Mouse (Mus musculus) MEL (cell line): ENCODE data around the gene Fev.

Experiments used
- CTCF ChIP-seq, 3 experiments: IDR thresholded peaks in 2 of 3; conservative IDR thresholded peaks in 1 of 3; 2 replicates each; pipeline ENCODE4 v1.5.1; 2011 to 2012; ENCODE audit warnings: low read length in 3 of 3, low read depth in 2 of 3, mild to moderate bottlenecking in 2 of 3, improper control_type of control experiment in 1 of 3, inconsistent platforms in 1 of 3, mixed read lengths in 1 of 3, moderate library complexity in 1 of 3; ENCODE audit not compliant: control insufficient read depth in 1 of 3, insufficient read depth in 1 of 3, poor library complexity in 1 of 3, severe bottlenecking in 1 of 3
- EP300 ChIP-seq, 2 experiments: IDR thresholded peaks; 2 replicates each; pipeline ENCODE4 v1.6.1; 2011; ENCODE audit warnings: improper control_type of control experiment in 2 of 2, low read length in 2 of 2, low read depth in 1 of 2, mild to moderate bottlenecking in 1 of 2

DNA sequence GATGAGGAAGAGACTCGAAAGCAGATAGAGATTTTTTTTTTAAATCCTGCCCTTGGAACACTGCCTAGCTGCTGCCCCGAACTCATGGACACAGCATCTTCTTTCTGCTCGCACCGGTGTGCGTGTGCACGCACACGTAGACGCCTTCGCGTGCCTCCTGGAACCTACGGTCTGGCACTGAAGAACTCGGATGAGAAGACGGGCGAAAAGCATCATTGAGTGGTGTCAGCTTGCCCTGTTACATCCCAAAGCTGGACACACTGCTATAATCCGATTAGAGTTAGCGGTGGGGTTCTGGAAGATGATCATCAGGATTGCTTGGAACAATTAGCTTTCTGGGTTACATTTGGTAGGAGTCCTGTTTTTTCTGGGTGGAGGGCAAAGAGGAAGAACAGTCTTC is 26.4 kb downstream of the Fev start:
- TF ChIP-seq CTCF (IDR thresholded peaks at IDR 0.05 in 2 of 3, conservative IDR thresholded peaks at IDR 0.05 in 1 of 3; ENCODE audit: control insufficient read depth in 1 of 3, insufficient read depth in 1 of 3, low read depth in 2 of 3, low read length in 3 of 3, poor library complexity in 1 of 3, severe bottlenecking in 1 of 3): no peak
- no peak for TF ChIP-seq EP300 (IDR thresholded peaks at IDR 0.05; ENCODE audit: low read depth in 1 of 2, low read length in 2 of 2)
